Mouse (Mus musculus) hindbrain, embryonic 15.5 days (tissue): ENCODE data around the gene Fgfr2. TPM values are rescaled to one million over a fixed set of nuclear protein-coding genes. Genes with fewer than 3 reads are reported as not detected.
A peak's percentile ranks its signal among the peaks of the same experiment; 100 is the strongest.

ENCODE experiments used
- ATAC-seq: fragments of 200-750 bp; cut with Nextera tagmentation; 2 replicates; pipeline ENCODE4 v1.8.0; 2017; ENCODE audit warnings: low read depth, moderate number of reproducible peaks, moderate TSS enrichment; ENCODE audit not compliant: low FRiP score
- H3K27ac ChIP-seq: fragments of 300-500 bp; sonication (generic); replicated peaks from 2 replicates; pipeline ENCODE4 v1.5.1; 2015; ENCODE audit warnings: mild to moderate bottlenecking, inconsistent platforms
- H3K27me3 ChIP-seq: fragments of 300-500 bp; sonication (generic); 2 replicates; pipeline ENCODE4 v1.6.1; 2015; ENCODE audit warnings: control low read depth, inconsistent platforms
- H3K36me3 ChIP-seq: fragments of 300-500 bp; sonication (generic); 2 replicates; pipeline ENCODE4 v1.6.1; 2015; ENCODE audit warnings: control low read depth, inconsistent platforms
- H3K4me1 ChIP-seq: fragments of 300-500 bp; sonication (generic); replicated peaks from 2 replicates; pipeline ENCODE4 v1.6.1; 2015; ENCODE audit warnings: control low read depth, inconsistent platforms
- H3K4me2 ChIP-seq: fragments of 300-500 bp; sonication (generic); 2 replicates; pipeline ENCODE4 v1.6.1; 2015; ENCODE audit warnings: moderate library complexity, mild to moderate bottlenecking, inconsistent platforms
- H3K4me3 ChIP-seq: fragments of 300-500 bp; sonication (generic); 2 replicates; pipeline ENCODE4 v1.5.1; 2015; ENCODE audit warnings: mild to moderate bottlenecking, inconsistent platforms
- H3K9ac ChIP-seq: fragments of 300-500 bp; sonication (generic); 2 replicates; pipeline ENCODE4 v1.6.1; 2015; ENCODE audit warnings: inconsistent platforms
- H3K9me3 ChIP-seq: fragments of 300-500 bp; sonication (generic); 2 replicates; pipeline ENCODE4 v1.6.1; 2016; ENCODE audit warnings: control low read depth, inconsistent platforms
- WGBS: fragments of 180-500 bp; shearing (Covaris S2); methylation state at CpG from one replicate; pipeline ENCODE4 v1.1.7; 2015; 5-methylcytosine and 5-hydroxymethylcytosine counted together
- polyA plus RNA-seq: library from polyadenylated mRNA; unstranded; fragments of >200 nt; fragmentation: Nextera tagmentation; extraction: Ambion mirVana; gene quantifications from 2 replicates; pipeline ENCODE4 v1.2.1, GENCODE M21; 2015

Fgfr2 gene
- polyA plus RNA-seq, 1 experiment from 2014 or later: 28.5 TPM

DNA sequence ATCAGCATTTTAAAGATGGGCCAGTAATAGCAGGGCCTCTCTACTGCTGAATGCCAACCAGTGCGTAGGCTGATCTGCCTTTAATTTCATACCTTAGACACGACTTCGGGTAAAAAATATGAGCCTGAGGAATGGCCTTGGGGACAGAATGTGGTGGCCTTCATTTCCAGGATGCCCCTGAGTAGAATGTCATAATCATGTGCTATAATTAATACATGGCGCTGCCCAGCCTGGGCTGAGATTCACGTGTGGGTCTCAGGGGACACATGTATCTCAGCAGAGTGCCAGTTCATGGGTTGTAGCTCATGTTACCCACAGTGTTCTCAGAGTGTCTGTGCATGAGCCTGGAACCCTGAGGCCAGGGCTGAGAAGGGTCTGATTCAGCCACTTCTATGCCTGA, 1296.3 kb downstream of the Fgfr2 start:
- H3K9me3 ChIP-seq: no peaks in the 10 kb centered on the region
- no peak overlapping the region for H3K27ac ChIP-seq
- no peak overlapping the region for H3K4me2 ChIP-seq
- H3K36me3 ChIP-seq: no peaks in the 10 kb centered on the region
- no peak overlapping the region for H3K9ac ChIP-seq
- ATAC-seq: no peak
- no peaks in the 10 kb centered on the region for H3K4me1 ChIP-seq
- H3K27me3 ChIP-seq: 0 out of 2 replicates have a peak, but pooled peaks cover 3% of the 10 kb centered on the region
- WGBS: 66% methylated on average over 5 of the region's 5 CpGs
- H3K4me3 ChIP-seq: no peak overlapping the region

GRCm38 (mm10) chr7:131817976-131818375, 1305.2 kb downstream of the Fgfr2 start:
- Histone ChIP-seq H3K36me3 (no peaks in the 10 kb centered on the region), H3K4me2 (no peak overlapping the region), H3K27ac (no peak overlapping the region), H3K9me3 (no peaks in the 10 kb centered on the region), H3K27me3 (no peaks in the 10 kb centered on the region), H3K4me1 (no peaks in the 10 kb centered on the region), H3K9ac (no peak overlapping the region), H3K4me3 (no peak overlapping the region)
- ATAC-seq: no peak
- WGBS: 83% methylated on average over 6 of the region's 6 CpGs

DNA sequence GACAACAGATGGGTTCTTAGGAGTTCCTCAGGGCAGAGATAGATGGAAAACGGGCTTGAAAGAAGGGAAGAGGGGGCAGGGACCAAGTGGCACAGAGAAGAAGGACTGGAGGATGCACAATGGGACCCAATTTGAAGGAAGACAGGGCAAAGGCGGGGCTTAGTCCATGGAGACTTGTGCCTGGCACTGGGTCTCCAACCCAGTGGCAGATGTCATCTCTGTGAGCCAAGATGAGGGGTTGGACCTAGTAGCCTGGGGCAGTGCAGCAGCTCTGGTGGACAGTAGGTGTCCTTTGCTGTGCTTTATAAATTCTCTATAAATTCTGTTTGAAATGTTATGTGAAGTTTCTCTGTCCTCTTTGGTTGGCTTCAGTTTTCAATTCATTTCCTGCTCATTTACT, 1306.5 kb downstream of the Fgfr2 start:
- no peak for ATAC-seq
- no peaks in the 10 kb centered on the region for H3K36me3 ChIP-seq
- 65% methylated on average over 2 of the region's 2 CpGs for WGBS

DNA sequence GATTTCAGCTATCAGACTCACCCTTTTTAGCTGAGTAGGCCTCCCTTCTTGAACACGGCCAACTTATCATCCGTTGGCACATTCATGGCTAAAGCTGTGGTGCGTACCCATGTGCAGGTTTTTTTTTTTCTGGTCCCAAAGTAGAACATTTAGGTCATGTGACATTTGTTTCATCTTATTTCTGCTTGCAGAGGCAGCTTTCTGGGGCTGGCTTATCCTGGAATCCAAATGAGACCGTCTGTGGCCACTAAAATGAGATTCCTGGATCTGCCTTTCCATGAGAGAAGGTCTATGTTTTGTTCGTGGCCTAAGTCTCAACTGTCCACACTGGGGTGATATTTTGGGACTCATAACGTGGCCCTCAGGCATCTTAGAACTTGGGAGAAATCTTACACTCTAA, 1311.0 kb downstream of the Fgfr2 start:
- WGBS: 89% methylated on average over 6 of the region's 6 CpGs

More for the DNA sequence above, 1306.5 kb downstream of the Fgfr2 start:
- H3K4me1 ChIP-seq: no peaks in the 10 kb centered on the region
- no peaks in the 10 kb centered on the region for H3K9me3 ChIP-seq
- no peak overlapping the region for H3K9ac ChIP-seq
- no peak overlapping the region for H3K4me3 ChIP-seq
- H3K27ac ChIP-seq: no peak overlapping the region
- H3K4me2 ChIP-seq: no peak overlapping the region
- no peaks in the 10 kb centered on the region for H3K27me3 ChIP-seq

DNA sequence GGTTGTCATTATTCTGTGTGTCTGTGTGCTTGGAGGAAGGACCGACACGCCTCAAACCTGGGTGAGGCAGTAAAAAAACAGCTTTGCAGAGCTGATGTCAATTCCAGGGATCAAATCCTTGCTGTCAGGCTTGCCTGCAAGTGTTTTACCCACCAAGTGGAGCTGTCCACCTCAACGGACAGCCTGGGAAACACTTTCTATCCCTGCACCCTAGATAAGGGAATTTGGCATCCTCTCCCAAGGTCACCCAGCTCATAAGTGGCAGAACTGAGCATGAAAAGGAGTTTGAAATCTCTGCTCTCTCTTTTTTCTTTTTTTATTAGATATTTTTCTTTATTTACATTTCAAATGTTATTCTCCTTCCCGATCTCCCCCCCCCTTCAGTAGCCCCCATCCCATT, 1312.2 kb downstream of the Fgfr2 start:
- H3K27ac ChIP-seq: no peak overlapping the region
- no peak overlapping the region for H3K9ac ChIP-seq
- H3K9me3 ChIP-seq: no peaks in the 10 kb centered on the region
- no peaks in the 10 kb centered on the region for H3K4me1 ChIP-seq
- H3K36me3 ChIP-seq: no peaks in the 10 kb centered on the region
- 0 out of 2 replicates have a peak, but pooled peaks cover 2% of the 10 kb centered on the region for H3K27me3 ChIP-seq
- no peak overlapping the region for H3K4me2 ChIP-seq
- no peak for ATAC-seq
- 73% methylated on average over 4 of the region's 4 CpGs for WGBS
- H3K4me3 ChIP-seq: no peak overlapping the region

More for the DNA sequence above, 1311.0 kb downstream of the Fgfr2 start:
- Histone ChIP-seq H3K4me2 (no peak overlapping the region), H3K9me3 (no peaks in the 10 kb centered on the region), H3K27ac (no peak overlapping the region), H3K4me3 (no peak overlapping the region), H3K9ac (no peak overlapping the region), H3K27me3 (0 out of 2 replicates have a peak, but pooled peaks cover 2% of the 10 kb centered on the region), H3K36me3 (no peaks in the 10 kb centered on the region), H3K4me1 (no peaks in the 10 kb centered on the region)
- no peak for ATAC-seq

GRCm38 (mm10) chr7:131809584-131810181, 1313.5 kb downstream of the Fgfr2 start:
- Histone ChIP-seq H3K27ac (no peak overlapping the region), H3K9me3 (no peaks in the 10 kb centered on the region), H3K4me2 (no peak overlapping the region), H3K4me3 (no peak overlapping the region), H3K36me3 (no peaks in the 10 kb centered on the region), H3K9ac (no peak overlapping the region), H3K4me1 (no peaks in the 10 kb centered on the region), H3K27me3 (0 out of 2 replicates have a peak, but pooled peaks cover 2% of the 10 kb centered on the region)
- 45% methylated on average over 5 of the region's 5 CpGs for WGBS
- ATAC-seq: no peak

DNA sequence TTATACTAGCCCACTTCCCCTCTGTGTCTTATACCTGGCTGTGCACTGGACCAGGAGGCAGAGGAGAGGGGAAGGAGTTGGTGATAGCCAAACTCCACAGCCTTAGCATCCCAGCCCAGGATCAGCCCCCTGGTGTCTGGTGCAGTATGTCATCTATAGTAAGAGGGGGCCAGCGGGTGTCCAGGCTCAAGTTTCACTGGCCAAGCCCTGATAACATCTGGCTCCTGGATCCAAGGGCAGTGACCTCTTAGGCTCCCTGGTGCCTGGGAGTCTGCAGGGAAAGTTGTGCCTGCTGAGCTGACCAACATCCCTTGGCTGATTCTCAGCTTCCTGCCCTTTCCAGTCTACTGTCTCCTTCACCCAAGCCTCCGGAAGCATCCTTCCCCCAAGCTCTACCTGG, 1315.9 kb downstream of the Fgfr2 start:
- Histone ChIP-seq H3K9ac (no peak overlapping the region), H3K4me2 (no peak overlapping the region), H3K4me3 (no peak overlapping the region), H3K27me3 (peaks cover 5% of the 10 kb centered on the region; the same call in 1 of the 2 replicates), H3K9me3 (no peaks in the 10 kb centered on the region), H3K36me3 (no peaks in the 10 kb centered on the region), H3K27ac (no peak overlapping the region), H3K4me1 (no peaks in the 10 kb centered on the region)
- 78% methylated on average over 2 of the region's 2 CpGs for WGBS
- ATAC-seq: no peak

- ATAC-seq: no peak
- H3K36me3 ChIP-seq: no peaks in the 10 kb centered on the region
- H3K27me3 ChIP-seq: peaks cover 5% of the 10 kb centered on the region; the same call in 1 of the 2 replicates
- no peaks in the 10 kb centered on the region for H3K9me3 ChIP-seq
- H3K4me2 ChIP-seq: no peak overlapping the region
- H3K27ac ChIP-seq: no peak overlapping the region
- peaks cover 6% of the 10 kb centered on the region for H3K4me1 ChIP-seq
- 24% methylated on average over 9 of the region's 9 CpGs for WGBS
- no peak overlapping the region for H3K9ac ChIP-seq
- H3K4me3 ChIP-seq: no peak overlapping the region
Measured at GRCm38 (mm10) chr7:131805525-131806202, 1317.5 kb downstream of the Fgfr2 start.

GRCm38 (mm10) chr7:131800416-131801045, 1322.6 kb downstream of the Fgfr2 start:
- H3K9me3 ChIP-seq: no peaks in the 10 kb centered on the region
- 51% methylated on average over 6 of the region's 6 CpGs for WGBS
- no peak overlapping the region for H3K9ac ChIP-seq
- peaks cover 6% of the 10 kb centered on the region; the same call in 1 of the 2 replicates for H3K27me3 ChIP-seq
- peak; percentile 15; the same call in 1 of the 2 replicates for ATAC-seq
- H3K4me2 ChIP-seq: no peak overlapping the region
- H3K4me1 ChIP-seq: peaks cover 9% of the 10 kb centered on the region
- no peak overlapping the region for H3K27ac ChIP-seq
- H3K4me3 ChIP-seq: no peak overlapping the region
- no peaks in the 10 kb centered on the region for H3K36me3 ChIP-seq

DNA sequence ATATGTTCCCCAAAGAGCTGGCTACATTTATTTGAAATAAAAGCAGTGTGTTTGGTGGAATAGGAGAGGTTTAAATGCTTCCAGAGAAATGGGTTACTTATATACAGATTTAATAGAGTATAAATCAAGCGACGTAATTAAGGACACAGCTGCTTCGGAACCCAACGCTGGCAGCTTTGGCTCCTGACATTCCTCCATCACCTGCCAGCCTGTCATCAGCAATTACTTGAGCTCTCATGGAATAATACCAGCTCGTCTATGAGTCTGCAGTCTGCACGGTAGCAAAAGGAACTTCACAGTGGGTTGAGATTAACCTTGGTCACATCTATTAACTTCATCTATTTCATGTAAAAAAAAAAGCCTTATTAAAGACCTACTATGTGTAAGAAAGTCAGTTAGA, 1326.0 kb downstream of the Fgfr2 start:
- H3K27me3 ChIP-seq: 0 out of 2 replicates have a peak, but pooled peaks cover 2% of the 10 kb centered on the region
- H3K4me3 ChIP-seq: no peak overlapping the region
- no peaks in the 10 kb centered on the region for H3K9me3 ChIP-seq
- WGBS: 41% methylated on average over 6 of the region's 6 CpGs
- H3K4me1 ChIP-seq: peaks cover 9% of the 10 kb centered on the region
- H3K36me3 ChIP-seq: no peaks in the 10 kb centered on the region
- no peak overlapping the region for H3K27ac ChIP-seq
- no peak overlapping the region for H3K9ac ChIP-seq
- ATAC-seq: no peak
- no peak overlapping the region for H3K4me2 ChIP-seq

- Histone ChIP-seq H3K27ac (no peak overlapping the region), H3K4me3 (peak overlapping the region; percentile 9; the same call in 1 of the 2 replicates), H3K36me3 (no peaks in the 10 kb centered on the region), H3K4me2 (peak overlapping the region; percentile 44), H3K9ac (no peak overlapping the region), H3K9me3 (no peaks in the 10 kb centered on the region), H3K27me3 (0 out of 2 replicates have a peak, but pooled peaks cover 4% of the 10 kb centered on the region), H3K4me1 (peaks cover 9% of the 10 kb centered on the region)
- no peak; the same call in 1 of the 2 replicates for ATAC-seq
- 21% methylated on average over 10 of the region's 10 CpGs for WGBS
Measured at GRCm38 (mm10) chr7:131788595-131789206, 1334.4 kb downstream of the Fgfr2 start.

DNA sequence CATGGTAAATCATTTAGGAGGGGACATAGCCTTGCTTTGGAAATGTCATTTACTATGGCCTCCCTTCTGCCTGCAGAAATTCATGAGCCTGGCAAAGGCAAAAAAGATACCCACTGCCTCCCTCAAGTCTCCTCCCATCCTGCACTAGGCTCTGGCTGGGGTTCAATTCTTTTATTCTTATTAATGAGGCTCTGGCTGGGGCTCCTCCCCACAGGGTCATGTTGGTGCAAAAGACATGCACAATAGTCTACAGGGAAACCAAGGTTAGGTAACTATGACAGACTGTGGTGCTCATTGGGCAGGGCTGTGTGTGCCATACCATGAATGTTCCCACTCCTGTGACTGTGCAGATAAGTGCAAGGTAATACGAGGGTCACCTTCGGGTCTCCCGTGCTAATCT, 1337.4 kb downstream of the Fgfr2 start:
- Histone ChIP-seq H3K4me1 (peaks cover 9% of the 10 kb centered on the region), H3K27ac (no peak overlapping the region), H3K4me2 (no peak overlapping the region), H3K4me3 (no peak overlapping the region), H3K36me3 (no peaks in the 10 kb centered on the region), H3K27me3 (0 out of 2 replicates have a peak, but pooled peaks cover 6% of the 10 kb centered on the region), H3K9ac (no peak overlapping the region), H3K9me3 (no peaks in the 10 kb centered on the region)
- 0 out of 2 replicates have a peak, but pooled peaks have one; percentile 29 for ATAC-seq
- WGBS: 89% methylated on average over 3 of the region's 3 CpGs
